Mouse (Mus musculus) C2C12 (cell line): ENCODE data around the gene Zbtb1. TPM values are rescaled to one million over a fixed set of nuclear protein-coding genes. Genes with fewer than 3 reads are reported as not detected.

Source experiments
- H3K27me3 ChIP-seq: one replicate; pipeline ENCODE4 v1.6.1; 2011; ENCODE audit not compliant: control insufficient read depth, insufficient read depth, insufficient read length
- H3K36me3 ChIP-seq: one replicate; pipeline ENCODE4 v1.6.1; 2011; ENCODE audit not compliant: control insufficient read depth, insufficient read depth
- H3K4me3 ChIP-seq: one replicate; pipeline ENCODE4 v1.5.1; 2011; ENCODE audit warnings: mild to moderate bottlenecking, control low read depth; ENCODE audit not compliant: poor library complexity, insufficient read depth, severe bottlenecking
- H3K79me2 ChIP-seq: one replicate; pipeline ENCODE4 v1.6.1; 2011; ENCODE audit not compliant: control insufficient read depth, insufficient read depth
- H3K79me3 ChIP-seq: one replicate; pipeline ENCODE4 v1.6.1; 2011; ENCODE audit warnings: low read depth, control low read depth
- H3ac ChIP-seq: one replicate; pipeline ENCODE3; 2011; ENCODE audit warnings: low read depth; ENCODE audit not compliant: control insufficient read depth, insufficient read length
- CEBPB ChIP-seq: IDR thresholded peaks from one replicate; pipeline ENCODE4 v1.6.1; 2011; ENCODE audit warnings: low read depth, mild to moderate bottlenecking, control low read depth, moderate library complexity
- CTCF ChIP-seq: IDR thresholded peaks from one replicate; pipeline ENCODE4 v1.5.1; 2011; ENCODE audit not compliant: control insufficient read depth, insufficient read depth, insufficient read length
- FOSL1 ChIP-seq: IDR thresholded peaks from one replicate; pipeline ENCODE4 v1.8.0; 2011; ENCODE audit warnings: mild to moderate bottlenecking, low read length; ENCODE audit not compliant: poor library complexity, insufficient read depth, severe bottlenecking
- MAX ChIP-seq: IDR thresholded peaks from one replicate; pipeline ENCODE4 v1.6.1; 2011; ENCODE audit warnings: mild to moderate bottlenecking, control low read depth
- MYOD1 ChIP-seq: IDR thresholded peaks from one replicate; pipeline ENCODE4 v1.6.1; 2011; ENCODE audit warnings: low read depth; ENCODE audit not compliant: control insufficient read depth, insufficient read length
- MYOG ChIP-seq: IDR thresholded peaks from one replicate; pipeline ENCODE4 v1.6.1; 2011; ENCODE audit not compliant: control insufficient read depth, insufficient read length; ENCODE audit errors: extremely low read depth
- USF1 ChIP-seq: IDR thresholded peaks from one replicate; pipeline ENCODE4 v1.6.1; 2011; ENCODE audit warnings: low read depth, mild to moderate bottlenecking, control low read depth, moderate library complexity
- polyA plus RNA-seq: library from polyadenylated mRNA; unstranded; fragments of >200 nt; fragmentation: generic; extraction: Trizol; gene quantifications from one replicate; pipeline ENCODE4 v1.2.1, GENCODE M21; 2012; ENCODE audit warnings: missing spikeins

Zbtb1 gene
- polyA plus RNA-seq, 1 experiment, result 2.4 TPM

- no peaks in the 10 kb centered on the region for H3K27me3 ChIP-seq
- no peak overlapping the region for H3K4me3 ChIP-seq
- no peak for TF ChIP-seq FOSL1
- TF ChIP-seq MYOD1, result no peak
- no peak for TF ChIP-seq CEBPB
- TF ChIP-seq USF1, result no peak
- no peak for TF ChIP-seq MAX
- TF ChIP-seq MYOG, result no peak
- no peak for TF ChIP-seq CTCF
- H3ac ChIP-seq, result no peak overlapping the region
- no peaks in the 10 kb centered on the region for H3K79me2 ChIP-seq
- no peaks in the 10 kb centered on the region for H3K36me3 ChIP-seq
- H3K79me3 ChIP-seq, result no peaks in the 10 kb centered on the region
Measured at GRCm38 (mm10) chr12:76444862-76445261, 74.8 kb downstream of the Zbtb1 start.

- Histone ChIP-seq H3K4me3 (no peak overlapping the region), H3K79me2 (no peaks in the 10 kb centered on the region), H3K27me3 (no peaks in the 10 kb centered on the region), H3K36me3 (no peaks in the 10 kb centered on the region), H3K79me3 (no peaks in the 10 kb centered on the region), H3ac (no peak overlapping the region)
- no peak for TF ChIP-seq FOSL1
- TF ChIP-seq MYOD1, result no peak
- no peak for TF ChIP-seq CTCF
- TF ChIP-seq MYOG, result no peak
- TF ChIP-seq MAX, result no peak
Measured at GRCm38 (mm10) chr12:76446201-76446600, 76.1 kb downstream of the Zbtb1 start.

Other genes starting within 250 kb of the Zbtb1 start
- 0.19 TPM for gene Esr2, start 193.0 kb upstream of the Zbtb1 start, polyA plus RNA-seq
- gene Tex21, start 123.5 kb upstream of the Zbtb1 start, polyA plus RNA-seq, result not detected
- gene Mthfd1, start 115.0 kb upstream of the Zbtb1 start, polyA plus RNA-seq, result 80.9 TPM
- gene Akap5, start 45.4 kb upstream of the Zbtb1 start, polyA plus RNA-seq, result 0.04 TPM
- 6.5 TPM for gene Zbtb25, start 664 bp upstream of the Zbtb1 start, polyA plus RNA-seq
- 5.1 TPM for gene Hspa2, start 33.9 kb downstream of the Zbtb1 start, polyA plus RNA-seq
- not detected for gene Ppp1r36, start 47.3 kb downstream of the Zbtb1 start, polyA plus RNA-seq
- 9.3 TPM for gene Plekhg3, start 160.6 kb downstream of the Zbtb1 start, polyA plus RNA-seq